Mouse (Mus musculus) large intestine, adult 2 months (tissue): Measurements from ENCODE around the gene Mrln. TPM values are rescaled to one million over a fixed set of nuclear protein-coding genes. Genes with fewer than 3 reads are reported as not detected.

Source experiments
- DNase-seq: peaks from one replicate; pipeline ENCODE4 v3.0.0-alpha.2; 2012; ENCODE audit warnings: low read depth, low spot score
- WGBS: fragments of 180-500 bp; shearing (Covaris S2); methylation state at CpG from one replicate; pipeline ENCODE4 v1.1.7; 2018; 5-methylcytosine and 5-hydroxymethylcytosine counted together
- polyA plus RNA-seq: library from polyadenylated mRNA; depleted of rRNA; stranded (reverse); fragments of >200 nt; gene quantifications from 2 replicates; pipeline ENCODE4 v1.2.3, GENCODE M21; 2012; rRNA removed

Mrln gene
- not detected in 2 replicates for polyA plus RNA-seq

DNA sequence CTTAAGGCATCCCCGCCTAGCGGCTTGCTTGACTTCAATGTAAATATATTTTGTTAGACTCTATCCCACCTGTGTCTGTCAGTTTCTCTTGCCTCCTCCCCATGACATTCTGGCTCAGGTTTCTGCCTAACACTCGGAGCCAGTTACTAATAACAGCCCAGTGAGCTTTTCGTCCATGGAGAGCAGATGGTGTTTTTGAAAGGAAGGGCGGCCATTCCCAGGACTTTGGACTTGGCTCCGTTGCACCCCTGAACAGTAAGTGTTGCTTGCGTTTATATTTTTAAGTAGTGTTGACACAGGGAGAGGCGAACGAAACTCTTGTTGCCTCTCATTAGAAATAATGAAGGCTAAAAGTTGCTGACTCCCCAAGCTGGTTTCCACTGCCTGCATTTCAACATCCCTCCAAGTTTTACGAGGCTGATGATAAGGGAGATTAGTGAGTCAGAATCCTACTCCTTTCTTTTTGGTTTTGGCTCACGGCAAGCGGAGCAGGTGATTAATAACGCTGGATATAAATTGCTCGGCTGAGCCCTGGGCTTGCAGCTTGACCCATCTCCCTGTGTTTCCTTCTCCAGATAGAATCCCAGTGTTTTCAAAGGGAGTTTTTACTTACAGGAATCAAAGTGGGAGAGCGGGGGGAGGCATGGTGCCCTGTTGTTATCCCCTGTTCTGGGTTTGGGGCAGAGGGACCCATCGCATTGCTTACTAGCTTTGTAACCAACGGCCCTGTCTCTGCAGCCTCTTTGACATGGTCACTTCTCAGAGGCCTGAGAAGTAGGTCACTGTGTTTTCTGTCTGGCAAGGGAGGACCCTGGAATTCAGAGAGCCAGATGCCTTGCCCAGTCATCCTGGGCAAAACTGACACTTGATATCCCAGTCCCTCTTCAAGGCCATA lies at the start of gene Mrln:
Gene Mrln, plus strand, starts transcription at position 160 of the 895 bp plus-strand sequence.
- 19% methylated on average over 17 of the region's 17 CpGs for WGBS
- DNase-seq, result no peak

GRCm38 (mm10) chr10:70156431-70157165 lies 47.9 kb upstream of the Mrln start:
- 90% methylated on average over 3 of the region's 3 CpGs for WGBS
- DNase-seq, result no peak

DNA sequence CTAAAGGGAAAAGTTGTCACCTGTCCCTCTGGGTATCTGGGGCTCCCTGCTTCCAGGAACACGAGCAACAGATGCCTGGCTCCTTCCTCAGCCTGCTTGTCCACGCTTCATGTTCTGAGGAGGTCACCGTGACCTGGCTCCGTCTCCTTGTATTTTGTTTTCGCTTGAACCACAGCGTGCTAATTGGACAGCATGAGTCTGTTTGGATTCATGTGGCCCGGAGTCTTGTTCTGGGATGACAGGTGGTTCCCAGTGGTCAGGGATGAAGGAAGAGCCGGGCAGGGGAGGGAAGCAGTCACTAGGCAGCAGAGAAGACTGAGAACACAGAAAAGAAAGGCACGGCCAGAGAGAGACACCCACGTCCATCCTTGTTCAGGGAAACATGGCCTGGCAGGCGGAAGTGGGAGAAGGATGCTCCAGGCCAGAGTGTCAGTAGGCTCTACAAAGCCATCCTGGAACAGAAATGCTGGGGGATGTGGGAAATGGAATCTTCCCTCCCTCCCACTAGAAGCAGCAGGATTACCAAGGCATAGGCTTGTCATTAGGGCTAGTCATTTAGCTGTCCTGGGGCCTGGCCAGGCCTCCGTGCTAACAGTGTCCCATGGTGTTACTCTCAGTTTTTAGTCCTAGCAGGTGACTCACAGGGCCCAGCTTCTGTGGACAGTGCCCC lies 44.7 kb upstream of the Mrln start:
- 81% methylated on average over 12 of the region's 12 CpGs for WGBS
- DNase-seq, result no peak

DNA sequence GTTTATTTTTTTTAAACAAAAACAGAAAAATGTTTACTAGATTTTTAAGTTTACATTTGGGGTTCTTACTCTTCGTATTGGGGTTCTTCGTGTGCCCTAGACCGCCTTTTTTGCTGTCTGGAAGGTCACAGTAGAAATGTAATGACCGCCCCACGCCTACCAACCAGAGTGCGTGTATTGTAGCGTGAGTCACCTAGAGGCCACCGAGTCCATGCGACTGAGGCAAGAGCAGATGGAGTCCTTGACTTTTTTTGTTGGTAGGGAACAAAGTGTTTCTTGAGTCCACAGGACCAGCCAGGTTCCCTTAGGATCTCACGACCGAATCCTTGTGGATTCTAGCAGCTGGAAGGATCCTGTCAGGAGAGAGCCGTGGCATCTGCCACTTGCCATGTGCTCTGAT lies 43.7 kb upstream of the Mrln start:
- DNase-seq, result no peak
- 89% methylated on average over 12 of the region's 12 CpGs for WGBS

DNA sequence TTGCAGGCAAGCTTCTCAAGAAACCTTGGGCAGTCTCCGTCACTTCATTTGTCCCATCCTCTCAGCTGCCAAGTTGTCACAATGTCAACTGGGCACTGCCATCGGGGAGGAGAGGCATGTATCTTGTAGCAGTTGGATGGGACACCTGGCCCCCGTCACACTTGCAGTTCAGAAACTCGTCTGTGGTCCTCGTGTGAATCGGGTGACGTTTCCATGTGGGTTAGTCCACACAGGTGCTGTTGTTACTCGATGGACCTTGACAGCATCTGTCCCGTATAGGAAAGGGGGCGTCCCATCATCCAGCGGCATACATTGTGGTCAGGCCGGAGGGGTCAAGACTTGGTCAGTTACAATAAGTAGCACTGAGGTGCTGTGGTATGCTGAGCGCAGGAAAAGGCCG lies 43.0 kb upstream of the Mrln start:
- no peak for DNase-seq
- WGBS, result 93% methylated on average over 14 of the region's 14 CpGs

GRCm38 (mm10) chr10:70163681-70164080 lies 40.8 kb upstream of the Mrln start:
- DNase-seq, result no peak
- 54% methylated on average over 5 of the region's 5 CpGs for WGBS

DNA sequence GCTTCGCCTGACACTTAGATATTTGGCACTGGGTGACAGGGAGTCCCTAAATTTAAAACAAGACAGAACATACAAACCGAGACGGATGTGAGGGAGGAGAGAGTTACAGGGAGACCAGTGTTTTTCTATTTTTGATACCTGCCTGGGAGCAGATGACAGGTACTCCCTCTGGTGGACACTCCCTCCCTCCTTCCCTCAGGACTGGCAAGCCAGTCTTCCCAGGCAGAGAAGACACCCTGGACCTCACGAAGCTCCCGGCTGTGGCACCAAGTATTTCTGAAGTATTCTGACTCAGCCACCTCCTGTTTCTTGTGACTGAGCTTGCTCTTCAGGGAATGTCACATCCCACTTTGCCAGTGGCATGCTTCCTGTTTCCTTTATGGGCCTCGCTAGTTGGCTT lies 38.6 kb upstream of the Mrln start:
- WGBS, result 69% methylated on average over 6 of the region's 6 CpGs
- DNase-seq, result no peak

DNA sequence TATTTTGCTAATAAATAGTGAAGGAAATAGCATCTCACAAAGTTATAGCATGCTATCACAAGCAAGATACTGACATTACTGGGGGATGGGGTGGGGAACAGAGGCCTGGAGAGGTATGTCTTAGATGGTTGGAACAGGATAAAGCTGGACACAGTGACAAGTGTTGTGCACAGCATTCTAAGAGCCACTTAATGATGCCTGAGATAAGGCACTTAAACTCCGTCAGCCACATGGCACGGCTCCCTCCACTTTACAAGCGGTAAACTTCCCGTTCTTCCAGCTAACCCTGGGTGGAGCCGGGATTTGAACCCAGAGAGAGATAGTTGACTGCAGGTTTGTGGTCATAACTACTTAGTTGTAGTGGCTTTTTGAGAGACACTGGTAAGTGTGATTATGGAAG lies 38.0 kb upstream of the Mrln start:
- DNase-seq, result no peak
- 87% methylated on average over 5 of the region's 5 CpGs for WGBS

- DNase-seq, result no peak
- WGBS, result 70% methylated on average over 11 of the region's 11 CpGs
Measured at GRCm38 (mm10) chr10:70167625-70168024, 36.8 kb upstream of the Mrln start.

DNA sequence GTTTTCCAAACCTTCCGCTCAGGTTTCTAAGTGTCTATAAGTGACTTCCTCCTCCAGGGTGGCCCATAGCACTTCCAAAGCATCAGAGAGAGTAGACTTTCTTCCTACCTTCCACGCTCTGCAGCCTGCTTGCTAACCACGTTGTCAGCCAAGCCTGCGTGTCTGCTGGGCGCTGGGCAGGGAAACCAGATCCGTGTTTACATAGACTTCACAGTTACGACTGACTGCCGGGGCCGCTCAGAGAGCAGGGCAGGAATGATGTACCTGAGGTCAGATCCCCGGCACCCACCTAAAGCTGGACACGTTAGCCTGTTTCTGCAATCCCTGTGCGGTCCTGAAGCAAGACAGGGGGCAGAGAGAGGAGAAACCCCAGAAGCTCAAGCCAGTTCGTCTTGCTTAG lies 36.1 kb upstream of the Mrln start:
- no peak for DNase-seq
- WGBS, result 67% methylated on average over 13 of the region's 13 CpGs

DNA sequence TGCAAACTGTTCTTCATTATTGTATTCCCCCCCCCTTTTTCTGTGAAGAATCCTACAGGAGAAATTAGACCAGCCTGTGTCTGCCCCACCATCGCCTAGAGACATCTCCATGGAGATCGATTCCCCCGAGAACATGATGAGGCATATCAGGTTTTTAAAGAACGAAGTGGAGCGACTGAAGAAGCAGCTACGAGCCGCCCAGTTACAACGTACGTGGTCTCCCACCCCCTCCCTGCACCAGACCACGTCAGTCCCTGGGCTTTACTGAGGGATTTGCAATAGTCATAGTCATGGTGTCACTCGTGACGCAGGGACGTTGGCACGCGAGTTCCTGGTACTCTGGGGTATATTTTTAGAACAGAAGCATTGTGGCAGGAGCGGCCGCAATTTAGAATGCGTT lies 35.4 kb upstream of the Mrln start:
- no peak for DNase-seq
- 86% methylated on average over 18 of the region's 18 CpGs for WGBS

GRCm38 (mm10) chr10:70173314-70173713 lies 31.1 kb upstream of the Mrln start:
- 58% methylated on average over 3 of the region's 3 CpGs for WGBS
- DNase-seq, result no peak

- DNase-seq, result no peak
- WGBS, result 81% methylated on average over 16 of the region's 16 CpGs
Measured at GRCm38 (mm10) chr10:70174494-70175190, 29.8 kb upstream of the Mrln start.

DNA sequence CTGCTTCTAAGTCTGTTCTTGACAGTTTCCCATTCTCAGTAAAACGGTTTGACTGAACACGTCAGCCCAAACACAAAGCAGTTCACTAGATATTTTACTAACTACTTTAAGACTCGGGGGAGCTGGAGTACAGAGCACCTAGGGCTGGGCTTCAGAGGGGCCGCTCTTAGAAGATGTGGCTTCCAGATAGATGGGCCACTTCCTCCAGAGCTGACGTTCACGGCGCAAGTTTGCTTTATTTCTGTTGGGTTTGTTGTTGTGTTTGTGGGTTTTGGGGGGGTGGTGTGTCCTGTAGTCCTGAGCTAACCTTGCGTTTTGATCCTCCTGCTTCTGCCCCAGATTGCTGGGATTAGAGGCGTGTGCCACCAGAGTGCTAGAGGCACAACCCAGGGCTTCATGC lies 23.7 kb upstream of the Mrln start:
- no peak for DNase-seq
- 81% methylated on average over 9 of the region's 9 CpGs for WGBS

GRCm38 (mm10) chr10:70181279-70181972 lies 23.0 kb upstream of the Mrln start:
- WGBS, result 45% methylated on average over 11 of the region's 11 CpGs
- no peak for DNase-seq

- no peak for DNase-seq
- WGBS, result 72% methylated on average over 15 of the region's 15 CpGs
Measured at GRCm38 (mm10) chr10:70183210-70184080, 21.0 kb upstream of the Mrln start.

DNA sequence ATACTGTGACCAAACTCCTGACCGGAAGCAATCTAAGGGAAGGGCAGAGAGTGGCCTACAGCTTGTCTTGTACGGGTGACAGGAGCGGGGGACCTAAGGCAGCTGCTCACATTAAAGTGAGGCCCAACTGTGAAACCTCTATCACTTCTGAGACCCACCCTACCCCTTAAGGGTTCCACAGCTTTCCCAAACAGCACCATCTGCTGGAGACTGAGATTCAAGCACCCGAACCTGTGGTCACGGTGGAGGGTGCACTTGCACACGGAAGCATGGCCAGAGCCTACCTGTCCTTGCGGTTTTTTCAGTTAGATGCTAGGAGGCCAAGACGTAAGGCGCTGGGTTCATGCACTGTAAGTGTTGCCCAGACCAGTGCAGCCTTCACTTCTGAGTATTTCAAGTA lies 18.3 kb upstream of the Mrln start:
- no peak for DNase-seq
- WGBS, result 71% methylated on average over 9 of the region's 9 CpGs

DNA sequence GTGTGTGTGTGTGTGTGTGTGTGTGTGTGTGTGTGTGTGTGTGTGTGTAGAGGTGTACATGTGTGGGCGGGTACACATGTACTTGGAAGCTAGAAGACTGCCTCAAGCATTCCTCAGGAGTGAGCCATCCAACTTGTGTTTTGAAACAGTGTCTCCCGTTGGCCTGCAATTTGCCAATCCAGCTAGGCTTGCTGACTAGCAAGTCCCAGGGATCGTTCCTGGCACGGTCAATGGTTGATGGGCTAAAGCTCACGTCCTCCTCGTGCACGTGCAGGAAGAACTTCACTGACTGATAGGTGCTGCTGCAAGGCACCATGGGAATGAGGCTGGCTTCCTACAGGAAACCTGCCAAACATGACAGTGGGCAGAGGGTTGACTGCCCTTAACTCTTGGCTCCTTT lies 17.9 kb upstream of the Mrln start:
- DNase-seq, result no peak
- WGBS, result 81% methylated on average over 7 of the region's 7 CpGs
